Mouse (Mus musculus): ENCODE measurements around the gene Mgmt. TPM values are rescaled to one million over a fixed set of nuclear protein-coding genes. Genes with fewer than 3 reads are reported as not detected.
A peak's percentile ranks its signal among the peaks of the same experiment; 100 is the strongest.

Mgmt gene
- polyA plus RNA-seq, 1 experiment from 2014 or later: 1.5 TPM

DNA sequence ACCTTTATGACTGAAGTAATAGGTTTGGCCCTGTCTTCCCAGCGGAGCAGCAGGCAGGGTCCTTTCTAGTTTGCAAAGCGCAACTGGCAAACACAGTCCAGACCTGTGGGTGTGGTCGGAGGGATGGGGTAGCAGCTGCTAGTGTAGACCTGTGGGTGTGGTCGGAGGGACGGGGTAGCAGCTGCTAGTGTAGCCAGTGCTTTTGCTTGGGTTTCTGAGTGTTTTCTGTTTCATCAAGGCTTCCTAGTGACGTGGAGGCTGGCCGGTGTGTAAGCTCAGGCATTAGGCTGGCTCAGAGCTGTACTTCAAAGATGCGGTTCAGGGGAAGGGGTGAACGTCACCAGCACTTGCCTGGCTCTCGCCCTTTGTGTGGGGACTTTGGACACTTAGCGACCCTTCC, 106.3 kb downstream of the Mgmt start:
- Histone ChIP-seq H3K9ac (replicated peaks; ENCODE audit: low read length) (no peak overlapping the region), H3K36me3 (ENCODE audit: control insufficient read depth, insufficient read depth, low read length) (no peaks in the 10 kb centered on the region), H3K4me3 (replicated peaks; ENCODE audit: low read depth, low read length) (no peak overlapping the region), H3K27ac (replicated peaks; ENCODE audit: low read depth, low read length) (no peak overlapping the region), H3K4me2 (ENCODE audit: low read length) (no peak overlapping the region), H3K9me3 (ENCODE audit: control insufficient read depth, low read length) (no peaks in the 10 kb centered on the region), H3K27me3 (ENCODE audit: control insufficient read depth, insufficient read depth, low read length) (no peaks in the 10 kb centered on the region), H3K4me1 (ENCODE audit: control insufficient read depth, insufficient read depth, low read length) (peaks cover 30% of the 10 kb centered on the region)
- no peak for ATAC-seq (ENCODE audit: low FRiP score, low TSS enrichment)
- 48% methylated on average over 11 of the region's 11 CpGs for WGBS
- DNase-seq: no peak

- DNase-seq (no peak), ATAC-seq (ENCODE audit: low FRiP score, low TSS enrichment) (no peak)
- Histone ChIP-seq H3K27ac (replicated peaks; ENCODE audit: low read depth, low read length) (no peak overlapping the region), H3K9ac (replicated peaks; ENCODE audit: low read length) (no peak overlapping the region), H3K4me1 (ENCODE audit: control insufficient read depth, insufficient read depth, low read length) (peaks cover 30% of the 10 kb centered on the region), H3K27me3 (ENCODE audit: control insufficient read depth, insufficient read depth, low read length) (no peaks in the 10 kb centered on the region), H3K4me2 (ENCODE audit: low read length) (no peak overlapping the region), H3K9me3 (ENCODE audit: control insufficient read depth, low read length) (no peaks in the 10 kb centered on the region), H3K4me3 (replicated peaks; ENCODE audit: low read depth, low read length) (no peak overlapping the region), H3K36me3 (ENCODE audit: control insufficient read depth, insufficient read depth, low read length) (no peaks in the 10 kb centered on the region)
- WGBS: 56% methylated on average over 15 of the region's 15 CpGs
These were observed 106.8 kb downstream of the Mgmt start for GRCm38 (mm10) chr7:137001215-137001614.

- H3K4me1 ChIP-seq (ENCODE audit: control insufficient read depth, insufficient read depth, low read length): peaks cover 30% of the 10 kb centered on the region
- ATAC-seq (ENCODE audit: low FRiP score, low TSS enrichment) (no peak), DNase-seq (peak; percentile 49)
- WGBS: 47% methylated on average over 5 of the region's 5 CpGs
- H3K27me3 ChIP-seq (ENCODE audit: control insufficient read depth, insufficient read depth, low read length): no peaks in the 10 kb centered on the region
- H3K9me3 ChIP-seq (ENCODE audit: control insufficient read depth, low read length): no peaks in the 10 kb centered on the region
- H3K4me3 ChIP-seq (replicated peaks; ENCODE audit: low read depth, low read length): no peak overlapping the region
- H3K27ac ChIP-seq (replicated peaks; ENCODE audit: low read depth, low read length): 0 out of 2 replicates have a peak overlapping the region, but pooled peaks have one; percentile 21
- H3K36me3 ChIP-seq (ENCODE audit: control insufficient read depth, insufficient read depth, low read length): no peaks in the 10 kb centered on the region
- no peak overlapping the region for H3K4me2 ChIP-seq (ENCODE audit: low read length)
- no peak overlapping the region for H3K9ac ChIP-seq (replicated peaks; ENCODE audit: low read length)
These were observed 107.4 kb downstream of the Mgmt start for GRCm38 (mm10) chr7:137001783-137002182.

DNA sequence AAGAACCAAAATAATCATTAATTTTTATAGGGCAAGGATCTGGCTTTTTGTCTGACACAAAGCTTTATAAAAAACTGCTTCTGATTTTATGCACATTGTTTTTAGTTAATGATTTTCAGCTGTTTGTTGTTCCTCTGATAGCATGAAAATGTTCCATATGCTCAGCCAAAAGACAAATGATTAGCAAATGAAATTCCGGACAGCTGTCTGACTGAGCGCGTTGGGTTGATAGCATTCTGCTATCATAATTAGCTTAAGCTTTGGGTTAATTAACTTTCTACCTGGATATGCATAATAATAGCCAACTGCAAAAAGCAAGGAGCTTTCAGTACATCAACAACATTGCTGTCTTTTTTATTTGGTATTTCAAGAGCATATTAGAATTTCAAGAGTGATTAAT, 108.0 kb downstream of the Mgmt start:
- Histone ChIP-seq H3K4me2 (ENCODE audit: low read length) (no peak overlapping the region), H3K4me3 (replicated peaks; ENCODE audit: low read depth, low read length) (no peak overlapping the region), H3K4me1 (ENCODE audit: control insufficient read depth, insufficient read depth, low read length) (peaks cover 30% of the 10 kb centered on the region), H3K36me3 (ENCODE audit: control insufficient read depth, insufficient read depth, low read length) (no peaks in the 10 kb centered on the region), H3K9ac (replicated peaks; ENCODE audit: low read length) (no peak overlapping the region), H3K9me3 (ENCODE audit: control insufficient read depth, low read length) (no peaks in the 10 kb centered on the region), H3K27ac (replicated peaks; ENCODE audit: low read depth, low read length) (no peak overlapping the region), H3K27me3 (ENCODE audit: control insufficient read depth, insufficient read depth, low read length) (no peaks in the 10 kb centered on the region)
- DNase-seq (peak; percentile 43), ATAC-seq (ENCODE audit: low FRiP score, low TSS enrichment) (no peak)
- 53% methylated on average over 3 of the region's 3 CpGs for whole genome bisulfite sequencing

DNA sequence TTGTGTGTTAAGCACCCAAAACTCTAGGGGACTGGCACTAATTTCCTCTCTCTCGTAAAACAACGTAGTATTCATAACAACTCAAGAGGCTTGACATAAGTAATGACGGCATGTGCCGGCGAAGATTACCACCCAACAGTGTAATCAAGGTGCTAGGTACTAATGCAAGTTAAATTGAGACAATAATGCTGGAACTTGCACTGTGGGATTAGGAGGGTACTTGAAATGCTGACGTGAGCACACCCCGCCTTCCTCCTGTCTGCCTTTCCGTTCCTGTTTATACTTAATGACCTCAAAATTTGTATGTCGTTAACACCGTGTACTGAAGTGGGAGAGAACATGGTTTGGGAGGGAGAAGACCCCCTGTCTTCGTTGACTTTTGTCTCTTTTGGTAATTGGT, 110.9 kb downstream of the Mgmt start:
- 0 out of 2 replicates have a peak overlapping the region, but pooled peaks have one; percentile 20 for H3K27ac ChIP-seq (replicated peaks; ENCODE audit: low read depth, low read length)
- H3K9ac ChIP-seq (replicated peaks; ENCODE audit: low read length): no peak overlapping the region
- peak overlapping the region; percentile 15; the same call in 1 of the 2 replicates for H3K4me2 ChIP-seq (ENCODE audit: low read length)
- no peaks in the 10 kb centered on the region for H3K27me3 ChIP-seq (ENCODE audit: control insufficient read depth, insufficient read depth, low read length)
- DNase-seq: no peak
- no peaks in the 10 kb centered on the region for H3K36me3 ChIP-seq (ENCODE audit: control insufficient read depth, insufficient read depth, low read length)
- 39% methylated on average over 11 of the region's 11 CpGs for WGBS
- H3K4me3 ChIP-seq (replicated peaks; ENCODE audit: low read depth, low read length): no peak overlapping the region
- peaks cover 30% of the 10 kb centered on the region for H3K4me1 ChIP-seq (ENCODE audit: control insufficient read depth, insufficient read depth, low read length)
- no peak for ATAC-seq (ENCODE audit: low FRiP score, low TSS enrichment)
- no peaks in the 10 kb centered on the region for H3K9me3 ChIP-seq (ENCODE audit: control insufficient read depth, low read length)

DNA sequence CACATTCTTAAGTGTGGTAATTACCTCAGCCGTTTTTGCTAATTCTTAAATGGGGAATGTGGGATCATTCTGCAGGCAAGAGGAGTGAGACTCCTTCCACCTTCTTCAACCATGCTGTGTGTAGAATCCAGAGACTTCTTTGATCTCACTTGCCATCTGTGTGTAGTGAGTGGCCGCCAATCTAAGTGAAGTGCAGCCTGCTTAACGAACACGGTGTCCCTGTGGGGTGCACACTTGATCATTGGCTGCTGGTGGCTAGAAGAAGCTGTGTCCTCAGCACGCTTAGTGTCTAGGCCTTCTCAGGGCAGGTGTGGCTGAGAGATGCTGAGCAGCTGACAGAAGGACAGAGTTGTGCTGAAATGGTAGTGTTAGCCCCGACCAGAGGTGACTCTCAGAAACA, 113.9 kb downstream of the Mgmt start:
- Histone ChIP-seq H3K4me3 (replicated peaks; ENCODE audit: low read depth, low read length) (no peak overlapping the region), H3K9ac (replicated peaks; ENCODE audit: low read length) (no peak overlapping the region), H3K27me3 (ENCODE audit: control insufficient read depth, insufficient read depth, low read length) (no peaks in the 10 kb centered on the region), H3K9me3 (ENCODE audit: control insufficient read depth, low read length) (no peaks in the 10 kb centered on the region), H3K36me3 (ENCODE audit: control insufficient read depth, insufficient read depth, low read length) (no peaks in the 10 kb centered on the region), H3K4me1 (ENCODE audit: control insufficient read depth, insufficient read depth, low read length) (peaks cover 14% of the 10 kb centered on the region; the same call in 1 of the 2 replicates), H3K27ac (replicated peaks; ENCODE audit: low read depth, low read length) (no peak overlapping the region), H3K4me2 (ENCODE audit: low read length) (no peak overlapping the region)
- 63% methylated on average over 6 of the region's 6 CpGs for WGBS
- DNase-seq: no peak
- no peak for ATAC-seq (ENCODE audit: low FRiP score, low TSS enrichment)

- no peak for ATAC-seq (ENCODE audit: low FRiP score, low TSS enrichment)
- H3K4me2 ChIP-seq (ENCODE audit: low read length): no peak overlapping the region
- no peaks in the 10 kb centered on the region for H3K9me3 ChIP-seq (ENCODE audit: control insufficient read depth, low read length)
- WGBS: 87% methylated on average over 19 of the region's 19 CpGs
- no peaks in the 10 kb centered on the region for H3K27me3 ChIP-seq (ENCODE audit: control insufficient read depth, insufficient read depth, low read length)
- H3K36me3 ChIP-seq (ENCODE audit: control insufficient read depth, insufficient read depth, low read length): no peaks in the 10 kb centered on the region
- H3K4me3 ChIP-seq (replicated peaks; ENCODE audit: low read depth, low read length): no peak overlapping the region
- no peak for DNase-seq
- H3K9ac ChIP-seq (replicated peaks; ENCODE audit: low read length): no peak overlapping the region
- H3K27ac ChIP-seq (replicated peaks; ENCODE audit: low read depth, low read length): no peak overlapping the region
- 0 out of 2 replicates have a peak, but pooled peaks cover 6% of the 10 kb centered on the region for H3K4me1 ChIP-seq (ENCODE audit: control insufficient read depth, insufficient read depth, low read length)
These were observed 115.4 kb downstream of the Mgmt start for GRCm38 (mm10) chr7:137009732-137010275.

- Histone ChIP-seq H3K9ac (replicated peaks; ENCODE audit: low read length) (no peak overlapping the region), H3K4me2 (ENCODE audit: low read length) (no peak overlapping the region), H3K36me3 (ENCODE audit: control insufficient read depth, insufficient read depth, low read length) (no peaks in the 10 kb centered on the region), H3K4me3 (replicated peaks; ENCODE audit: low read depth, low read length) (no peak overlapping the region), H3K4me1 (ENCODE audit: control insufficient read depth, insufficient read depth, low read length) (0 out of 2 replicates have a peak, but pooled peaks cover 2% of the 10 kb centered on the region), H3K27ac (replicated peaks; ENCODE audit: low read depth, low read length) (no peak overlapping the region), H3K27me3 (ENCODE audit: control insufficient read depth, insufficient read depth, low read length) (no peaks in the 10 kb centered on the region), H3K9me3 (ENCODE audit: control insufficient read depth, low read length) (no peaks in the 10 kb centered on the region)
- 97% methylated on average over 2 of the region's 2 CpGs for WGBS
- ATAC-seq (ENCODE audit: low FRiP score, low TSS enrichment) (no peak), DNase-seq (no peak)
These were observed 116.0 kb downstream of the Mgmt start for GRCm38 (mm10) chr7:137010451-137010850.

- Histone ChIP-seq H3K4me2 (ENCODE audit: low read length) (no peak overlapping the region), H3K27me3 (ENCODE audit: control insufficient read depth, insufficient read depth, low read length) (no peaks in the 10 kb centered on the region), H3K4me3 (replicated peaks; ENCODE audit: low read depth, low read length) (no peak overlapping the region), H3K4me1 (ENCODE audit: control insufficient read depth, insufficient read depth, low read length) (no peaks in the 10 kb centered on the region), H3K9ac (replicated peaks; ENCODE audit: low read length) (no peak overlapping the region), H3K27ac (replicated peaks; ENCODE audit: low read depth, low read length) (no peak overlapping the region), H3K36me3 (ENCODE audit: control insufficient read depth, insufficient read depth, low read length) (no peaks in the 10 kb centered on the region), H3K9me3 (ENCODE audit: control insufficient read depth, low read length) (no peaks in the 10 kb centered on the region)
- no peak for ATAC-seq (ENCODE audit: low FRiP score, low TSS enrichment)
- DNase-seq: no peak
- 63% methylated on average over 8 of the region's 8 CpGs for WGBS
These were observed 118.3 kb downstream of the Mgmt start for GRCm38 (mm10) chr7:137012687-137013086.
